Mouse (Mus musculus): ENCODE results near the gene Adcy5. TPM values are rescaled to one million over a fixed set of nuclear protein-coding genes. Genes with fewer than 3 reads are reported as not detected.

Adcy5 gene
- 0.48 and 0.70 TPM in 2 replicates for polyA plus RNA-seq (2016; fragmentation: Nextera tagmentation; extraction: Ambion mirVana)

DNA sequence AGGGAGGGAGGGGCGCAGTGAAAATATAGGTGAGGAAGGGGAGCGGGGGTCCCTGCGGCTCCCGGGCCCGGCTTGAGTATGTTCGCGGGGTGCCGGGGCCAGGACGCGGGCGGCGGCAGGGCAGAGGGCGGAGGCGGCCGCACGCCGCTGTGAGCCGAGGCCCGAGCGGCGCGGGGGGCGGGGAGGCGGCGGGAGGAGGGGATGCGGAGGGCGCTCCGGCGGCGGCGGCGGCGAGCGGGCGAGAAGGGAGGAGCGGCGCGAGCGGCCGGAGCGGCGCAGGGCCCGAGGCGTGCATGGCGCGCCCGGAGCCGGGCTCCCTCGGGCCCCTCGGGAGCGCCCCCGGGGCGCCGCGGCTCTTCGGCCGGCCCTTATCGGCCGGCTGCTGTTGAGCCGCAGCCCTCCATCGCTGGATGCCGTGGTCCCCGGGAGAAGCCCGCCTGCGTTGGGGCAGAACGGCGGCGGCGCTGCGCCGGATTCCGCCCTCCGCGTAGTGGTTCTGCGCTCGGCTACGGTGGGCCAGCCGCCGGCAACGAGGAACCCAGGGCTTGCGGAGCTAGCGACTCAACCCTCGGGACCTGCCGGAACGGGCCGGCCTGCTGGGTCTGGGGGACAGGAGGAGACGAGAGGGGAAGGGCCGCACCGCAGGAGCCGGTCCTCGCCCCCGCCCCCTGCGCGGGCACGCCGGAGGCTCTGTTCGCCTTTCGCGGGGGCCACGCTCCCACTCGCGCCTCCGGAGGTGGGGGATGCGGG is at the start of gene Adcy5:
Gene Adcy5, plus strand, starts transcription at position 237 of the 750 bp plus-strand sequence.
- Histone ChIP-seq H3K27ac (replicated peaks) (peak within 1 kb of the TSS; percentile 78), H3K4me1 (peaks cover 40% of the 10 kb centered on the region), H3K36me3 (replicated peaks) (no peaks in the 10 kb centered on the region; the same call in 1 of the 2 replicates), H3K9me3 (no peaks in the 10 kb centered on the region), H3K27me3 (replicated peaks; ENCODE audit: low read depth, poor library complexity, severe bottlenecking) (peaks cover 89% of the 10 kb centered on the region), H3K4me3 (peak within 1 kb of the TSS; percentile 78)
- DNase-seq (ENCODE audit: low spot score): peak; percentile 74
- under 1% methylated on average over 85 of the region's 104 CpGs for WGBS

DNA sequence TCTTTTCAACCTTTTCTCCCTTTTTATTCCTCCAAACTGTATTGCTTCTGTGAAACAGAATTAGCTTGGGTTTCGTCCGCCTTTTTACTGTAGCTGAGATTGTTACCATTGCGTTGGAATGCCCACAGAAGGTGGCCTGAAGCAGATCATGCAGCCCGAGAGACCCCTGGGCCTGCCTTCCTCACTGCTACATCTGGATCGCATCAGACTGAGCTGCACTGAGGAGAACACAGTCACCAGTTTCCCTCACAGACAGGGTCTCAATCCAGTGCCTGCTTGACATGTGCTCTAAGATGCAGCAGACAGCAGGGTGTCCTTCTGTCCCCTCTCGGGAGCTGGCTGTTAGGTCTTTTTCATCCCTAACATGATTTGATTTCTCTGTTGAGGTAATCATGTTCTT is 46.7 kb upstream of the Adcy5 start:
- Histone ChIP-seq H3K27me3 (replicated peaks; ENCODE audit: low read depth, poor library complexity, severe bottlenecking) (no peaks in the 10 kb centered on the region), H3K36me3 (replicated peaks) (peaks cover 24% of the 10 kb centered on the region), H3K4me3 (no peak overlapping the region), H3K9me3 (no peaks in the 10 kb centered on the region), H3K4me1 (peaks cover 52% of the 10 kb centered on the region), H3K27ac (replicated peaks) (peak overlapping the region; percentile 65; the same call in 1 of the 2 replicates)
- 41% methylated on average over 6 of the region's 6 CpGs for WGBS
- DNase-seq (ENCODE audit: low spot score): peak; percentile 60

DNA sequence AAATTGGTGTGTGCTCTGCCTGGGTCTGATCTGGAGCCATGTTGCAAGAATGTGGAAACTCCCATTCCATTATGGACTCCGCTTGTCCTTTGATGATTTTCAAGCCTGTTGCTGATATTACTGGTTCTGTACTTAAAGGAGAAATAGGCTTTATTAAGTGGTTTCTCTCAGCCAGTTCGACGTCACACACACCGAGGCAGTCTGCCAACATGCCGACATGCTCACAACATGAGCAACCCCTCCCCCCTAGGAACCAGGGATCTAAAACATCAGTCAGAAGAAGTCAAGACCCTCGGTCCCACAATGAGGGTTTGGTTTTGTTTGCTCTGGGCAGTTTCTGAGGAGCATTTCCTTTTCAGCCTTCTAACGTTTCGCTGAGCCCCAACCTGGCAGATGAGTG is 45.5 kb upstream of the Adcy5 start:
- H3K27ac ChIP-seq (replicated peaks): peak overlapping the region; percentile 10; the same call in 1 of the 2 replicates
- no peaks in the 10 kb centered on the region for H3K27me3 ChIP-seq (replicated peaks; ENCODE audit: low read depth, poor library complexity, severe bottlenecking)
- 48% methylated on average over 8 of the region's 8 CpGs for WGBS
- DNase-seq (ENCODE audit: low spot score): no peak
- no peak overlapping the region for H3K4me3 ChIP-seq
- H3K4me1 ChIP-seq: peaks cover 56% of the 10 kb centered on the region
- no peaks in the 10 kb centered on the region for H3K9me3 ChIP-seq
- H3K36me3 ChIP-seq (replicated peaks): peaks cover 19% of the 10 kb centered on the region

DNA sequence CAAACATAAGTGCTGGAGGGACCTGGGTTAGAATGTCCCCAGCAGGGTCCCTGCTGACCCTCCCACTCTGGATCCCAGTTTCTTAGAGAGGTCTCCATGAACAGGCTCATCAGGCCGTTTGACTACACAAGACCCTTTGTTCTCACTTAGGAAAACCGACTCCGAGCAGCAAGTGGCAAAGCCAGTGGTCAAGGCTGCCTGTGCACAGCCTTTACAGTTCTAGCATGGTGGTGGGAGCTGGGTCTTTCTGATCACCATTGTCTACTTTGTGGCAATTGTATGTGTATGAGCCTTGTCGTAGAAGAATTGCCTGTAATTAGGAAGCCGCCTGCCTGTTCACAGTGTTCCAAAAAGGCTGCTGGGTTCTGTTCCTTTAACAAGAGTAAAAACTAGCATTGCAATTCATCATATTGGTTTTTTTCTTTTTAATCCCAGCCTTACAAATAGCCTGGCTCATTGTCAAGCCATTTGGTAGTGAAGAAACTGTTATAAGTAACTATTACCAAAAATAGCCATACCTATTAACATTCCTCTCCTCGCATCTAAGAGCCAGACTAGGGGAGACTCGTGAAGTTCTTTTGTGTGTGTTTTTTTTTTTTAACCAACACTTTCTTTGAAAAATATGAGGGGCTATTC is 44.9 kb upstream of the Adcy5 start:
- no peaks in the 10 kb centered on the region for H3K27me3 ChIP-seq (replicated peaks; ENCODE audit: low read depth, poor library complexity, severe bottlenecking)
- WGBS: 38% methylated on average over 7 of the region's 7 CpGs
- peak; percentile 32 for DNase-seq (ENCODE audit: low spot score)
- peaks cover 63% of the 10 kb centered on the region for H3K4me1 ChIP-seq
- H3K9me3 ChIP-seq: no peaks in the 10 kb centered on the region
- no peak overlapping the region for H3K27ac ChIP-seq (replicated peaks)
- peaks cover 14% of the 10 kb centered on the region; the same call in 1 of the 2 replicates for H3K36me3 ChIP-seq (replicated peaks)
- H3K4me3 ChIP-seq: no peak overlapping the region

DNA sequence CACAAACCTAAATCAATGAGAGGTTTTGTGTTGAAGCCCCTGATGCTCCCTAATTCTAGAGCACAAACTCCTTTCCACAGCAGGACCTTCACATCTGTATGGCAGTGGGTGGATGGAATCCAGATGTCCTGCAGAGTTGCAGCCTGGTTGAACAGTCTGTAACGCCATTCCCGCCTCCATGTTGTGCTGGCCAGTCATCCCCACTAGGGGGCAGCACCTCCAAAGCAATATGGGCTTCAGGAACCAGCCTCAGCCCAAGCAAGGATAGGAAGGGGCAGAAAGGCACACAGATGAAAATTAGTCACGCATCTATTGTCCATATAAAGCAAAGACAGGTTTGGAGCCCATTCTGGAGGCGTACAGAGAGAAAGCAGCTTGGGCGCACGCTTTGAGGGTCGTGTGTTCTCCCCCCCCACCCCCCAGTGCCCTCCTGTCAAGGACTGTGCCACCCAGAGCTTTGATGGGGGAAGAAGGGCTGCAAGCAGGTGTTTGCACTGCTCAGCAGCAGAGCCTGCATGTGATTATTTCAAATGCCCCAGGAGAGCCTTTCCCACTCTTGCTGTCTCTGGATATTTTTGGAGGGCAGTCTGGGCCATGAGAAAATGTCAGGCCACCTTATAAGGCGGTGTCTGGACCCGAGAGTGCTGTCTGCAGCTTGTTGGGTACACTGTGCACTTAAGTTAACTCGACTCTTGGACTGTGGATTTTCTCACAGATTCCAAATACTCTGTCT is 44.1 kb upstream of the Adcy5 start:
- Histone ChIP-seq H3K36me3 (replicated peaks) (peaks cover 11% of the 10 kb centered on the region; the same call in 1 of the 2 replicates), H3K27ac (replicated peaks) (no peak overlapping the region), H3K27me3 (replicated peaks; ENCODE audit: low read depth, poor library complexity, severe bottlenecking) (no peaks in the 10 kb centered on the region), H3K4me1 (peaks cover 58% of the 10 kb centered on the region), H3K4me3 (no peak overlapping the region), H3K9me3 (no peaks in the 10 kb centered on the region)
- 31% methylated on average over 10 of the region's 10 CpGs for WGBS
- DNase-seq (ENCODE audit: low spot score): peak; percentile 94

DNA sequence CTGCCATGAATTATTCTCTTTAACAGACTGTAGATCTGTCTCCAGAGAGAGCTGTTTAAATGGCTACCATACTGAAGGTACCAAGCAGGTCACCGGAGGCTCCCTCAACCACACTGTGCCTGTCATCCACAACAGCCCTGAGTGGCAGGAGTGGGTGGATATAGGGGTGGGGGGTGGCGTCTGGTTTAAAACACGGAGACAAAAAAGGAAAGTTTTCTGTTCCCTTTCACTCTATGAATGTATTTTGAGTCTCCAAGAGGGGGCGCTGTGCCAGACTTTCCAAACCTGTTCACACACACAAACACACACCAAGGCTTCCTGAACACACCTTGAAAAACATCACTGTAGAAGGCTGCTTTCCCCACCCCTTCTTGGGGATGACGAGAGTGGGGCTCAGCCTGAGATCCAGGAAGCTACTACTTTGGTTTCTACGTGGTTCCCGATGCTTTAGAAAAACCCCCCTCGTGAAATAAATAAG is 43.5 kb upstream of the Adcy5 start:
- H3K36me3 ChIP-seq (replicated peaks): peaks cover 11% of the 10 kb centered on the region; the same call in 1 of the 2 replicates
- 73% methylated on average over 8 of the region's 8 CpGs for WGBS
- no peaks in the 10 kb centered on the region for H3K9me3 ChIP-seq
- DNase-seq (ENCODE audit: low spot score): peak; percentile 33
- H3K4me1 ChIP-seq: peaks cover 53% of the 10 kb centered on the region
- no peaks in the 10 kb centered on the region for H3K27me3 ChIP-seq (replicated peaks; ENCODE audit: low read depth, poor library complexity, severe bottlenecking)
- H3K27ac ChIP-seq (replicated peaks): no peak overlapping the region
- H3K4me3 ChIP-seq: no peak overlapping the region

DNA sequence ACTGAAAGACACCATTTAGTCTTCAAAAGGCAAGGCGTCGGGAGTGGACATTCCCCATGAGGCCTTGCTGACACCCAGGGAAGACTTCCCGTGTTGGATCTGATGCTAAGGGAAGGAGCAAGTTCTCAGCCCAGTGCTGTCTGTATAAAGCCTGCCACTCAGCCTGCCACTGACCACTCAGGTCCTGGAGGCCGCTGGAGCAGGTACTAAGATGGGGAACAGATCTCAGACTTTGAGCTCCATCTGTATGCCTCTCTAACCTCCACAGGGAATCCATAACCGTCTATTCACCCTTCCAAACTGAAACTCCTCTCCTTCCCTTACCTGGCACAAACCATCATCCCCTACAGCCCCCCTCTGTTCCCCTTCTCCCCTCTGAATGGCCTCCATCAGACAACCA is 41.2 kb upstream of the Adcy5 start:
- no peaks in the 10 kb centered on the region for H3K9me3 ChIP-seq
- WGBS: 84% methylated on average over 5 of the region's 5 CpGs
- peaks cover 34% of the 10 kb centered on the region for H3K4me1 ChIP-seq
- no peaks in the 10 kb centered on the region; the same call in 1 of the 2 replicates for H3K36me3 ChIP-seq (replicated peaks)
- H3K27me3 ChIP-seq (replicated peaks; ENCODE audit: low read depth, poor library complexity, severe bottlenecking): no peaks in the 10 kb centered on the region
- DNase-seq (ENCODE audit: low spot score): no peak
- no peak overlapping the region for H3K4me3 ChIP-seq
- H3K27ac ChIP-seq (replicated peaks): no peak overlapping the region

DNA sequence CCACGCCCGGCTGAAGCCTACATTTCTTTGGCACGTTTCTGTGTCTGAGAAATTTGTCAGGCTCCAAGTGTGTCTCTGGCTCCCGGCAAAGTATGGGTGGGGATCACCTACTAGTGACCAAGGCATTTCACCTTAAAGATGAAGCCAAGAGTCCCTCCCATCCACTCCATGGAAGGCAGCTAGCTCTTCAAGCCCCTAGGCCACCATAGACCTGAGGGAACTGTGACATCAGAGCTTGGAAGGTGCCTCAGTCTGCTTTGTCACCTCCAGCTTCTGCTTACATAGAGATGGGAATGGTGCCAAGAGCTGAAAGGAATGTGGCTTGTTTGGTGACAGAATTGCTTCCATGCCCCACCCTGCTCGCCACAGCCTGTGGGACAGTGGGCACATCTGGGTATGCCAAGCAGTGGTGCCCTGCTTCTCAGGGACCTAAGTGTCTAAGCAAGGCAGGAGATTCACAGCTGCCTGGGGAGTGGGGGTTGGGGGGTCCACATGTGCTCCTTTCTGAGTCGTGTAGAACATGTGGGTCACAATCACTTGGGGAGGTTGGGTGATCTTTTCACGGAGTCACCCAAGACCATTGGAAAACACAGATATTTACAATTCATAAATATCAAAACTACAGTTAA is 38.2 kb upstream of the Adcy5 start:
- H3K36me3 ChIP-seq (replicated peaks): no peaks in the 10 kb centered on the region
- no peaks in the 10 kb centered on the region; the same call in 1 of the 2 replicates for H3K9me3 ChIP-seq
- DNase-seq (ENCODE audit: low spot score): no peak
- 91% methylated on average over 7 of the region's 7 CpGs for WGBS
- H3K27me3 ChIP-seq (replicated peaks; ENCODE audit: low read depth, poor library complexity, severe bottlenecking): no peaks in the 10 kb centered on the region
- no peak overlapping the region for H3K27ac ChIP-seq (replicated peaks)
- peaks cover 12% of the 10 kb centered on the region for H3K4me1 ChIP-seq
- no peak overlapping the region for H3K4me3 ChIP-seq

DNA sequence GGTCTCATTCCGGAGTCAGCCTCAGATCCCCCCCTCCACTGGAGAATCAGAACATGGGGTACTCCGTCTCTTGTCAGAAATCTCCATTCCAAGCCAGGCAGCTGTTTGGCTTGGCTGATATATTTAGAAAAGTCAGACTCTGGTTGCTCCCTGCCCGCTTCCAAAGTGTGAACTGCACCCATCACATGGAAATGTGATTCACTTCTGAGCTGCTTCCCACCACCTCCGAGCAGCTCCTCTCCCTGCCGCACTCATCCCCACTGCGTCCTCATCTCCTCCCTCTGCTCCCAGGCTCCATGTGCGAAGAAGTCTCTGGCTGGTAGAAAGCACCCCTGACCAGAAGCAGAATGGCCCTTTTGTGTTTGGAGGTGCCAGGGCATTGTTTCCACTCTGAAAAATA is 37.2 kb upstream of the Adcy5 start:
- 65% methylated on average over 7 of the region's 7 CpGs for WGBS
- Histone ChIP-seq H3K36me3 (replicated peaks) (no peaks in the 10 kb centered on the region), H3K27me3 (replicated peaks; ENCODE audit: low read depth, poor library complexity, severe bottlenecking) (no peaks in the 10 kb centered on the region), H3K9me3 (no peaks in the 10 kb centered on the region; the same call in 1 of the 2 replicates), H3K4me3 (no peak overlapping the region), H3K4me1 (peaks cover 12% of the 10 kb centered on the region), H3K27ac (replicated peaks) (no peak overlapping the region)
- no peak for DNase-seq (ENCODE audit: low spot score)

DNA sequence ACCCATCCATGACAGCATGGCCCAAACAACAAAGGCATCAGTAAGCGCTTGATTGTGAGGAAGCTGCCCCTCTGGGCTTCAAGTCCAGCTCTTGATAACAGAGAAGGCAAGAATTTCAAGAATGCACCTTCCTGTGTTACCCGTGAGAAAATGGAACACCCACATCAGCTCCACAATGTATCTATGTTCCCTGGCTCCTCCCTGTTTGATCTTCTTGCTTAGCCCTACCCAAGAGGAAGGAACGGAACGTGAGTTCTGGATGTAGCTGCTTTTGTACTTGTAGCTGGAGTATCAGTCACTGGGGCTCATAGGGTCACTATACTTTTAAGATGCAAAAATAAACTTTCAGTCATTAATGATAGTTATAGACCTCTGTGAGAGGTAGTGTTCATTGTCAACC is 34.1 kb upstream of the Adcy5 start:
- H3K27me3 ChIP-seq (replicated peaks; ENCODE audit: low read depth, poor library complexity, severe bottlenecking): 0 out of 2 replicates have a peak, but pooled peaks cover 1% of the 10 kb centered on the region
- DNase-seq (ENCODE audit: low spot score): no peak
- H3K4me3 ChIP-seq: no peak overlapping the region
- no peaks in the 10 kb centered on the region; the same call in 1 of the 2 replicates for H3K9me3 ChIP-seq
- no peak overlapping the region for H3K27ac ChIP-seq (replicated peaks)
- 74% methylated on average over 4 of the region's 4 CpGs for WGBS
- H3K4me1 ChIP-seq: peaks cover 8% of the 10 kb centered on the region; the same call in 1 of the 2 replicates
- H3K36me3 ChIP-seq (replicated peaks): no peaks in the 10 kb centered on the region

DNA sequence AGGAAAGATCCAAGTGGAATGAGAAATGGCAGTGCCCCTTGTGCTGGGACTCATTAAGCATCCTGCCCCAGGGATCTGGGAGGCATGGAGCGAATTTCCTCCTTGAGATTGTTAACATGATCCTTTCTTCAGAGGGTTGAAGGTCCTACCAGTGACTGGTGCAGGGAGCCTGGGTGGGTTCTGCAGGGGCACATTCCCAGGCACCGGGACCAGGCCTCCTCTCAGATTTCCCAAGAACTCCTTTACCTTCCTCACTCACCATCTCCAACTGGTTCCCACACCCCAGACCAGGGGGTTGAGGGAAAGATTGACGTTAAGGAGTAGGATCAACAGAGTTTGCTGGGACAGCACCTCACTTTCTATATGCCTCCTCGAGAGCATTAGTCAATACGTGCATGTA is 27.4 kb upstream of the Adcy5 start:
- H3K27me3 ChIP-seq (replicated peaks; ENCODE audit: low read depth, poor library complexity, severe bottlenecking): 0 out of 2 replicates have a peak, but pooled peaks cover 4% of the 10 kb centered on the region
- WGBS: 69% methylated on average over 5 of the region's 5 CpGs
- H3K9me3 ChIP-seq: no peaks in the 10 kb centered on the region
- DNase-seq (ENCODE audit: low spot score): peak; percentile 36
- no peak overlapping the region for H3K4me3 ChIP-seq
- H3K36me3 ChIP-seq (replicated peaks): no peaks in the 10 kb centered on the region
- no peak overlapping the region for H3K27ac ChIP-seq (replicated peaks)
- peaks cover 11% of the 10 kb centered on the region for H3K4me1 ChIP-seq

DNA sequence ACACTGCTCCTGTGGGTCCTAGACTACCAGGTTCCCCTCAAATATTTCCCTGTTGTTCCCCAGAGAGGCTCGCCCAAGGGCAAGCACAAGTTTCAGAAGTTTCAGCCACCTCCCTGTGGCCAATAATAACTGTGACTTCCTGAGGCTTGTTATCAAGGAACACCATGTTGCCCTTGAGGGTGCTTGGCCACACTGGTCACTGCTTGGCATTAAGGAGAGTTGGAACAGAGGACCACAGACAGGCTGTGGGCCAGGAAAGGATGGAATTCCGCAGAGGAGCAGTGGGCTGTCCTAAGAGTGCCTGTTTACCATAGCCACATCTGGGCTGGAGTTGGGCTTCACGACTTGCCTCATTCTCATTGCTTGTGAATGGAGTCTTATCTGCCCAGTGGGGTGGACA is 24.5 kb upstream of the Adcy5 start:
- Histone ChIP-seq H3K36me3 (replicated peaks) (no peaks in the 10 kb centered on the region), H3K27me3 (replicated peaks; ENCODE audit: low read depth, poor library complexity, severe bottlenecking) (0 out of 2 replicates have a peak, but pooled peaks cover 4% of the 10 kb centered on the region), H3K4me1 (peaks cover 4% of the 10 kb centered on the region), H3K4me3 (no peak overlapping the region), H3K27ac (replicated peaks) (no peak overlapping the region), H3K9me3 (no peaks in the 10 kb centered on the region)
- WGBS: 75% methylated on average over 3 of the region's 3 CpGs
- DNase-seq (ENCODE audit: low spot score): no peak

All from embryonic facial prominence, embryonic 10.5 days (tissue).